Mouse (Mus musculus) v-Abl transformed pro-B cells (cell line): ENCODE data around the gene Ppargc1a.

Experiments used
- in situ Hi-C, 2 experiments: fragments of 400-800 bp; cut with MboI; formaldehyde crosslinking; loops; one replicate each; pipeline ENCODE4 v1.15.1; 2025; ENCODE audit not compliant: unreplicated experiment in 2 of 2

Ppargc1a gene

DNA sequence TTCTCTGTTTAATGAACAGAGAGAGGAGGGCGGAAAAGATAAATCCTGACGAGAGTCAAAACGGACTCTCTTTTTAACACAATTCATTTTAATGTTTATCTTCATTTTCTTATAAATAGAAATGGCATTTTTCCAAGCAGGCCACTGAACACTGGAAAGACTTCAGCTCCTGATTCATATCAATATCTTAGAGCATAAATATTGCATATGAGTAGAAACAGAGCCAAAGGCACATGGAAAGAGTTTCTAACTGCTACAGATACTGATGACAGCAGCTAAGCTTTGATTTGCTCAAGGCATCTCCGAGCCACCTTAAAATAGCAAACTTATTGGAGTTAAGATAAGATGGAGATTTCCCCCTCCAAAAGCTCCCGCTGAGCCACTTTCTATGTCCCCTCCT lies 14.3 kb downstream of the Ppargc1a start:
- in situ Hi-C loops: no loop called here

- in situ Hi-C loops: no loop called here
These were observed 14.9 kb downstream of the Ppargc1a start for GRCm38 (mm10) chr5:51552483-51553091.

GRCm38 (mm10) chr5:51551852-51552482 lies 15.6 kb downstream of the Ppargc1a start:
- in situ Hi-C loops: no loop called here

DNA sequence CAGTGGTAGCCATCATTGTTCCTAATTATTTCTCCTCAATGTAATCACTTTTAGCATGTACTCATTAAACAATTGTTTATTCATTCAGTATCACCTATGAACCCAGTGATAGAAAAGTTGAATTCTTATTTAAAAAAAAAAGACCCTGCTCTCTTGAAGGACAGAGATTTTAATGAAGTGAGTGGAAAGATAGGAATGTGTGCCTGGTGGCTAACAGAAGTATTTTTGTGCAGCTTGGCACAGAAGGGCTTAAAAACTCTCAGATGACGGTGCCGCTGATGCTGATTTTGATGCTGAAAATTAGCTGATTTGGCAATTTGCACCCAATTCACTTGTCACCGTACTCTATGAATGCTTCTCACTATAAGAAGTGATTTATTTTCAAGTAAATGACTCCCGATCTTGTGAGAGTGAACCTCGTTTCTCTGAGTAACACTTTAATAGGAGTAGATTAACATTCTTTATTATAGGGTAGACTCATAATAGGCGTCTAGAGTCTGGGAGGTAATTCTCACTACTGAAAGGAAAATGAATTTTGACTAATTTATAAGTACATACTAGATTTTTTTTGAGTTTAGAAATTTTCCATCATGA lies 20.0 kb downstream of the Ppargc1a start:
- in situ Hi-C loops: no loop called here

- in situ Hi-C loops: no loop called here
These were observed 20.7 kb downstream of the Ppargc1a start for GRCm38 (mm10) chr5:51546817-51547216.

DNA sequence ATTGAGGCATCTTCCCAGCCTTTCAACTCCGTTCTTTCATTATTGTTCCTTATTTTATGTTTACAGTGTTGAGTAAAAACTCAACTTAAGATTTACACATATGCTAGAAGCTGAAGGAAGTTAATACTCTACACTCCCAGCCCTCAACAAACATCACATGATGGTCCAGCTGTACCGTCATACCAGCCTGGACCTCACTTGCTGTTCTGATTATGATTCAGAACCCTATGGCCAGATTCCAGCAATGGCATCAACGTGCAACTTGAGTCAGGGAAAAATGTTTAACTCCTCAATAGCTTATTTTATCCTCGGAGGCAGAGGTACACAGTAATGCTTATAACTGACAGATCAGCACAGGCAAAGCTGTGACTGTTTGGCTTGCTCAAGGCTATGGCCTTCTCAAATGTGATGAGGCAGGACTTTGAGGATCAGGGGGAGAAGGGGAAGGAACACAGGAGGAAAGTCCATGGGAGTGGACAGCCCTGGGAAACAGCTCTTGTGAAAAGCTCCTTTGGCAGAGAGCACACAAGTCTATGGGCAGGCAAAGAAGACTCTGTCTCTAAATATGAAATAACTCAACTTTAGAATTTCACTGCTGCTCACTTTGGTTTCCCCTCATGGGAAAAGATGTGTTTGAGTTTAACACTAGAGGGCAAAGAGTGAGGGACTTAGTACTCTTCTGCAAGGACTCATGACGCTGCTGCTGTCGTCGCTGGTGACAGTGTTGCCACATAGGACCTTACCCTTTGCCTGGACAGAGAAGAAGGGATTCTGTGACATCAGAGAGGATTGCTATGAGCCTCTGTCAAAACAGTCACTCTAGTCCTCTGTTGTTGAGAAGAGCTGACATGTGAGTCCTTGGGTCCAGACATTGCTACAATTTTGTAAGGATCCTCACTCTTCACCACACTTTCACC lies 22.1 kb downstream of the Ppargc1a start:
- in situ Hi-C loops: no loop called here

GRCm38 (mm10) chr5:51544141-51544735 lies 23.3 kb downstream of the Ppargc1a start:
- in situ Hi-C loops: no loop called here

DNA sequence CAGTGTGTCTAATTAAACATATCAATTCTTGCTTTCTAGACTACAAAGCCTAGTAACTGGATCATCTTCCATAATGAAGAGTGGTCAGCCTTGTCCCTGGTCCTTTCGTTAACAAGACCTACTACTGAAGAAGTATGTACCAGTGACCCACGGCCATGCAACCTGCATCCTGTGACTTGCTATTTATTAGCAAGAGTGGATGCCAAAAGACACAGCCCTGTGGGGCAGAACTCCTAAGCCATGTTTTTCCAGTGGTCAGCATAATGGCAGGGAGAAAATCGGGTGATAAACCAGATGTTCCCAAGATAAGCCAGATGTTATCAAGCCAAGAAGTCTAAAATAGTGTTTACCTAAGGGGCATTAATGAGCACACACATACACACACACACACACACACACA lies 26.0 kb downstream of the Ppargc1a start:
- in situ Hi-C loops: no loop called here

- in situ Hi-C loops: no loop called here
These were observed 26.7 kb downstream of the Ppargc1a start for GRCm38 (mm10) chr5:51540816-51541215.

- in situ Hi-C loops: no loop called here
These were observed 28.0 kb downstream of the Ppargc1a start for GRCm38 (mm10) chr5:51539563-51539962.

- in situ Hi-C loops: no loop called here
These were observed 29.2 kb downstream of the Ppargc1a start for GRCm38 (mm10) chr5:51538319-51538718.

- in situ Hi-C loops: no loop called here
These were observed 29.9 kb downstream of the Ppargc1a start for GRCm38 (mm10) chr5:51537646-51538030.

- in situ Hi-C loops: no loop called here
These were observed 30.4 kb downstream of the Ppargc1a start for GRCm38 (mm10) chr5:51537009-51537645.

DNA sequence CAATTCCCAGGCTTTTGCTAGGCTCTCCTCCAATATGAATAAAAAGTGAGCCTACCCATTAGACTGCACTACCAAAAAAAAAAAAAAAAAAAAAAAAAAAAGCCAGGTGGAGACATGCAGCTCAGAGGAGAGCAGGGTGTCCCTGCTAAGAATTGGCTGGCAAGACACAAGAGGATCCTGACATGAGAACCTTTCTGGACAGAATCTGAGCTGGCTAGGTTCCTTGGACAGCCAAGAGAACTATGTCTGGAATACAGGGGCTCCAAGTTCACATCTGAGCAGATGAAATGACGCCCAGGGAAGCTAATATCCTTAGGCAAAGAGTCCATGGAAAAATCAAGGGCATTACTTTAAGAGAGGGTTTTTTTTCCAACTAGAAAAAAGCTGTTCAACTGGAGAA lies 33.1 kb downstream of the Ppargc1a start:
- in situ Hi-C loops: no loop called here

- in situ Hi-C loops: no loop called here
These were observed 36.2 kb downstream of the Ppargc1a start for GRCm38 (mm10) chr5:51531286-51531685.

DNA sequence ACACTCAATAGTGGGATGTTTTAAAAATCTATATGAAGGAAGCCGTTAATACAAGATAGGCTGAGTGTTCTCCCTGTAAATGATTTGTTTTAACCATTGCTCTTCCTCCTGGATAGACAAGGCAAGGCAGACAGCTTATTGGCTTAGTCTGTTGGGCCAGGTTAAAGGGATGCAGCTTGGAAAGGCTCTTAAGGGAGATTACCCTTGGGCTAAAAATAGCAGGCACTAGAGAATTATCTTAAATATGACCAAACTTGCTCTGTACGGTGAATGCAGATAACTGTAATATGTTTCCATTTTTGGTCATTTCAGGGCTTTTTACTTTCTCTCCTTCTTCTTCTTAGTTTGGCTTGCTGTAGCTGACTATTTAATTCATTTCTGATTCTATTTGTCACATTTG lies 38.1 kb downstream of the Ppargc1a start:
- in situ Hi-C loops: no loop called here

DNA sequence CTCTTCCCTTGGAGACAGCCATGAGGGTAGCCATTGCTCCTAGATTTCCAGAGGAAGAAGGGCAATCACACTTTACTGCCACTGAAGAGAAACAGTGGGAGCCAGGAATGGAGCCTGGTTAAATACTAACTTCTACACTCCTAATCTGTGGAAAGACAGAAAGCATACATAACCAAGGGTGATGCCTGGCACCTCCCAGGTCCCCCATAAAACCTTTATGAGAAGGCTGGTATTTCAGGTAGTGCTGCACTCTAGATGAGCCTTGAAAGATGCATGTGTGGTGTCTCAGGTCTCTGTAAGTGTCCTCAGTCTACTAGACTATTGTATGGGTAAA lies 39.4 kb downstream of the Ppargc1a start:
- in situ Hi-C loops: no loop called here

DNA sequence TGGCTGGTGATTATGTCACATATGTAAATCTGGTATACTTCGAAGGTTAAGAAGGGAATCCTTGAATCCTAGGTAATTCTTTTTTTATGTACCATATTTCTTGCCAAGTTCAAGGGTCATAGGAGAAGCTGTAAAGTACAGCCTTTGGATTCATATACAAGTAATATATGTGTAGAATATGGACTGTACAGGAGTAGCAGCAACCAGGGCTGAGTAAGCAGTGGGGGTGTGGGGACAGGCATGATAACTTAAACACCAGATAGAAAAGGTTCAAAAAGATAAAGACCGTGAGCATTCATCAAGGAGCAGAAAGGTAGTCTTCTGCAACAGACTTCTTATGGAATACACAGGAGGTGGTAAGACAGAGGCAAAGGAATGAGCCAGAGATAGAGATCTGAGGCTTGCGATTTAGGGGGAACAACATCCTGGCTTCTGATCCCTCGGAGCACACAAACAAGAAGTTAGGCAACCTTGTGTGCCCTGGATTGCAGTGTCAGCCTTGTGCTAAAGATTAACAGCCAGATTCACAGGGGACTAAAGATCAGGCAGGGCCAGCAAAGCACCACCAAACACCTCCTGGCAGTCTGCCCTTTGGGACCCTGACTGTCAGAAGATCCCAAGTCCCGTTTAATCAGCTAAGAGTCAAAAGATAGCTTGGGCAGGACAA lies 39.9 kb downstream of the Ppargc1a start:
- in situ Hi-C loops: no loop called here

GRCm38 (mm10) chr5:51525858-51526257 lies 41.7 kb downstream of the Ppargc1a start:
- in situ Hi-C loops: no loop called here

DNA sequence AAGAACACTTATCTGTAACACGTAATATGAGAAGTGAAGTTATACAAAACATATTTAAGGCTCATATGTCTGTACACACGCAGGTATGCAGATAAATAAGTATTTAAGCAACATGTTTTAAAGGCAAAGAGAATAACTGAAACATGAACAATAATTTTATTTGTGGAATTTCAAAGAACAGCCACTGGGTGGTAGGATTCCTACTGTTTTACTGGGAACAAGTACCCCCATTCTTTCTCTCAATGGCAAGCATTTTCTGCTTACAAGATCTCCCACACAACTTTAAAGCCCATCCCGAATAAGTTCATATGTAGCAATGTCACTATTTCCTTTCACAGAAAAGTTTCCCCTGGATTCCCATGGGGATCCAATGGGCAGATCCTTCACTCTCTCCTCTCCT lies 46.7 kb downstream of the Ppargc1a start:
- in situ Hi-C loops: no loop called here
